Mouse (Mus musculus) midbrain, embryonic 16.5 days (tissue): ENCODE results near the gene Cpt2. TPM values are rescaled to one million over a fixed set of nuclear protein-coding genes. Genes with fewer than 3 reads are reported as not detected.

Source experiments
- ATAC-seq: fragments of 200-750 bp; cut with Nextera tagmentation; 2 replicates; pipeline ENCODE4 v1.8.0; 2017; ENCODE audit warnings: moderate TSS enrichment
- H3K27ac ChIP-seq: fragments of 300-500 bp; sonication (generic); 2 replicates; pipeline ENCODE4 v1.5.1; 2014; ENCODE audit warnings: mild to moderate bottlenecking, low read length, mixed read lengths
- H3K27me3 ChIP-seq: fragments of 300-500 bp; sonication (generic); 2 replicates; pipeline ENCODE4 v1.6.1; 2014; ENCODE audit warnings: low read depth, low read length, mixed read lengths; ENCODE audit not compliant: control insufficient read depth, insufficient read depth
- H3K36me3 ChIP-seq: fragments of 300-500 bp; sonication (generic); 2 replicates; pipeline ENCODE4 v1.6.1; 2014; ENCODE audit warnings: mild to moderate bottlenecking, low read length, moderate library complexity, mixed read lengths; ENCODE audit not compliant: control insufficient read depth, insufficient read depth
- H3K4me1 ChIP-seq: fragments of 300-500 bp; sonication (generic); 2 replicates; pipeline ENCODE4 v1.6.1; 2014; ENCODE audit warnings: mild to moderate bottlenecking, low read length, mixed read lengths; ENCODE audit not compliant: control insufficient read depth, insufficient read depth
- H3K4me2 ChIP-seq: fragments of 300-500 bp; sonication (generic); 2 replicates; pipeline ENCODE4 v1.6.1; 2014; ENCODE audit warnings: mild to moderate bottlenecking, low read length, mixed read lengths
- H3K4me3 ChIP-seq: fragments of 300-500 bp; sonication (generic); 2 replicates; pipeline ENCODE4 v1.5.1; 2014; ENCODE audit warnings: low read depth, mild to moderate bottlenecking, low read length, moderate library complexity, mixed read lengths
- H3K9ac ChIP-seq: fragments of 300-500 bp; sonication (generic); 2 replicates; pipeline ENCODE4 v1.6.1; 2014; ENCODE audit warnings: low read depth, low read length, mixed read lengths
- H3K9me3 ChIP-seq: fragments of 300-500 bp; sonication (generic); replicated peaks from 2 replicates; pipeline ENCODE4 v1.6.1; 2014; ENCODE audit warnings: mild to moderate bottlenecking, low read length, mixed read lengths; ENCODE audit not compliant: control insufficient read depth, poor library complexity, severe bottlenecking
- WGBS: fragments of 180-500 bp; shearing (Covaris S2); extraction: QIAGEN DNeasy Blood & Tissue Kit; methylation state at CpG from one replicate; pipeline ENCODE4 v1.1.7; 2014; 5-methylcytosine and 5-hydroxymethylcytosine counted together
- polyA plus RNA-seq: library from polyadenylated mRNA; unstranded; fragments of >200 nt; fragmentation: Nextera tagmentation; extraction: Ambion mirVana; gene quantifications from 2 replicates; pipeline ENCODE4 v1.2.1, GENCODE M21; 2015

Cpt2 gene
- polyA plus RNA-seq, 1 experiment from 2014 or later = 11.6 TPM

DNA sequence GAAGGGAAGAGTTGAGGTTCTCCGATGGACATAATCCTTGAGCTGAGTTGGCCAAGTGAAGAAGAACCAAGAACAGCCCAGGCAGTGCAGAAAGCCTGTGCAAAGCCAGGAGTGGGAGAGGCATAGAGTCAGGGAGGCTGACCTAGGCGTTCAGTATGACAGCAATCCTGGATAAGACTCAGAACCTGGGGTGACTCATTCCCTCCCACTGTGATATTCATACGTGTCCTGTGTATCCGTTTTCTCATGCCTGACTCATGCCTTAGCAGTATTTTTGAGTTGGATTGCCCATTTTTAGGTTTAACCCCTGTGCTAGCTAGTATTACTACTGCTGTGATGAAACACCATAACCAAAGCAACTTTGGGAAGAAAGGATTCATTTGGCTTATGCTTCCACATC, 58.5 kb downstream of the Cpt2 start:
- H3K9me3 ChIP-seq = no peaks in the 10 kb centered on the region
- H3K9ac ChIP-seq = no peak overlapping the region
- peaks cover 24% of the 10 kb centered on the region for H3K36me3 ChIP-seq
- no peak overlapping the region for H3K4me2 ChIP-seq
- WGBS = 92% methylated on average over 4 of the region's 4 CpGs
- no peak for ATAC-seq
- H3K4me1 ChIP-seq = no peaks in the 10 kb centered on the region
- no peak overlapping the region for H3K4me3 ChIP-seq
- no peaks in the 10 kb centered on the region for H3K27me3 ChIP-seq
- H3K27ac ChIP-seq = no peak overlapping the region

DNA sequence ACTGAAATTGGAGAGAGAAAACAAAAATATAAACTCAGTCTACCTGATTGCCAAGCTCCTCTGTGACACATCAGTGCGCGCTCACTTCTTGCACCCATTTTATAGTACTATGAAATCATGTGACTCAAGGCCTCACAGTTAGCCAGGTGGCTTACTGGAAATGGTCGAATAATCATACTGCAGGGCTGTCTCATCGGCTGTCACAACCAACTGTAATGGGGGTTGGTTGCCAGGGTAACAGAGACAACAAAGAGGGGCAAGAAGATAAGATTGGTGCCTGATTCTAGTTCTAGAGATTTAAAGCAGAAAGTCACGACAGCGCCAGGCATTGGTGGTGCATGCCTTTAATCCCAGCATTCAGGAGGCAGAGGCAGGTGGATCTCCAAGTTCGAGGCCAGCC, 64.4 kb downstream of the Cpt2 start:
- ATAC-seq = no peak
- Histone ChIP-seq H3K27ac (no peak overlapping the region), H3K27me3 (no peaks in the 10 kb centered on the region), H3K36me3 (peaks cover 43% of the 10 kb centered on the region), H3K4me1 (no peaks in the 10 kb centered on the region), H3K9me3 (no peaks in the 10 kb centered on the region), H3K4me2 (no peak overlapping the region), H3K4me3 (no peak overlapping the region), H3K9ac (no peak overlapping the region)
- 88% methylated on average over 7 of the region's 7 CpGs for WGBS

DNA sequence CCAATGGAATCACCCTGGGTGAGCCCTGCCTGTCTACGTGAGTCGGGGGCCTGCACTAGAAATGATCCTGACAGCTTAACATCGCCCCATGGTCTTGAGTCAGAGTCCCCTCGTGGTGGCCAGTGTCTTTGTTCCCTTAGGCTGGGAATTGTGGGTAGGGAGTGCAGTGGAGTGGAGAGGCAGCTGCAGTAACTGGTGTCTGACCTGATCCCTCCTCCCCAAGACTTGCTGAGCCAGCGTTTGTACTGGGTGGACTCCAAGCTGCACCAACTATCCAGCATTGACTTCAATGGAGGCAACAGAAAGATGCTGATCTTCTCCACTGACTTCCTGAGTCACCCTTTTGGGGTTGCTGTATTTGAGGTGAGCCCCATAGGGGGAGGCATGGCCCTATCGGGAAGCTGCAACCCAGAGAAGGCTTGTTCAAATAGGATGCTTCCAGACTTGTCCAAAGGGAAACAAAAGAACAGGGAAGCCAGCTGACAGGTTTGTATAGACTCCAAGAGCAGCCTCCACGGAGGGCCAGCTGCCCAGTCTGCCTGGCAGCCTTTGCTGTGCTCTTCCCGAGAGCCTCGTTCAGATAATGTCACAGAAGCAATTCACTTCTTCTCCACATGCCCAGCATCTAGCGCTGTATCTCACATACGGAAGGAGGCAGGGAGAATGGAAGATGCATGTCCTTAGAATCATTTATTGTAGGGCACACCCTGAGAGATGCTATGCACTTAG, 66.3 kb downstream of the Cpt2 start:
- 71% methylated on average over 11 of the region's 11 CpGs for WGBS
- H3K36me3 ChIP-seq = peaks cover 43% of the 10 kb centered on the region

More for the DNA sequence above, 66.3 kb downstream of the Cpt2 start:
- no peaks in the 10 kb centered on the region for H3K4me1 ChIP-seq
- no peak overlapping the region for H3K4me3 ChIP-seq
- H3K9me3 ChIP-seq = no peaks in the 10 kb centered on the region
- H3K27ac ChIP-seq = no peak overlapping the region
- no peaks in the 10 kb centered on the region for H3K27me3 ChIP-seq
- H3K9ac ChIP-seq = no peak overlapping the region
- H3K4me2 ChIP-seq = no peak overlapping the region
- ATAC-seq = no peak

Other genes starting within 250 kb of the Cpt2 start
- gene Dmrtb1, start 239.4 kb downstream of the Cpt2 start, polyA plus RNA-seq = 45.9 and 68.2 TPM in 2 replicates
- gene Lrp8, start 121.3 kb downstream of the Cpt2 start, polyA plus RNA-seq = 44.4 and 56.0 TPM in 2 replicates
- gene Magoh, start 43.9 kb downstream of the Cpt2 start, polyA plus RNA-seq = 103 and 108 TPM in 2 replicates
- 86.7 and 88.1 TPM in 2 replicates for gene 0610037L13Rik, start 33.8 kb downstream of the Cpt2 start, polyA plus RNA-seq
- 0.15 TPM in 1 of 2 replicates, not detected in the other for gene Slc1a7, start 44.7 kb upstream of the Cpt2 start, polyA plus RNA-seq
- gene Podn, start 172.8 kb upstream of the Cpt2 start, polyA plus RNA-seq = 0.22 and 0.51 TPM in 2 replicates
- 180 and 200 TPM in 2 replicates for gene Scp2, start 221.4 kb upstream of the Cpt2 start, polyA plus RNA-seq
- 7.8 and 9.5 TPM in 2 replicates for gene Echdc2, start 241.8 kb upstream of the Cpt2 start, polyA plus RNA-seq